Mouse (Mus musculus): ENCODE data around the gene Hyal3. TPM values are rescaled to one million over a fixed set of nuclear protein-coding genes. Genes with fewer than 3 reads are reported as not detected.
A peak's percentile ranks its signal among the peaks of the same experiment; 100 is the strongest.

Hyal3 gene
- polyA plus RNA-seq, 1 experiment from 2014 or later: 1.3 TPM

- 1% methylated on average over 33 of the region's 35 CpGs for WGBS
- TF ChIP-seq CTCF (IDR thresholded peaks at IDR 0.05; ENCODE audit: low read depth) (no peak), EP300 (optimal IDR thresholded peaks at IDR 0.05) (no peak)
- H3K4me1 ChIP-seq (replicated peaks; ENCODE audit: control insufficient read depth, insufficient read depth): peaks cover 16% of the 10 kb centered on the region
- peak overlapping the region; percentile 94 for H3K9ac ChIP-seq (ENCODE audit: low read length)
- no peak for ATAC-seq (ENCODE audit: low FRiP score, low TSS enrichment)
- H3K27me3 ChIP-seq (ENCODE audit: control insufficient read depth, insufficient read depth, low read length): no peaks in the 10 kb centered on the region
- no peak for DNase-seq (ENCODE audit: low spot score)
- peak overlapping the region; percentile 99 for H3K4me2 ChIP-seq (replicated peaks; ENCODE audit: low read depth)
- H3K27ac ChIP-seq (replicated peaks): peak overlapping the region; percentile 93
- no peaks in the 10 kb centered on the region for H3K9me3 ChIP-seq (ENCODE audit: control insufficient read depth, low read length)
- H3K4me3 ChIP-seq (ENCODE audit: low read depth, low read length): peak overlapping the region; percentile 83
- no peaks in the 10 kb centered on the region for H3K36me3 ChIP-seq (ENCODE audit: control insufficient read depth, insufficient read depth, low read length)
These were observed 54.0 kb downstream of the Hyal3 start for GRCm38 (mm10) chr9:107634406-107635278.

GRCm38 (mm10) chr9:107635279-107636028 lies 54.8 kb downstream of the Hyal3 start, which contains the start of gene Gnai2:
Gene Gnai2, minus strand, starts transcription at chr9:107635367.
- ATAC-seq (ENCODE audit: low FRiP score, low TSS enrichment) (peak; percentile 96), DNase-seq (ENCODE audit: low spot score) (peak; percentile 96)
- TF ChIP-seq CTCF (IDR thresholded peaks at IDR 0.05; ENCODE audit: low read depth): no peak; the same call in 1 of the 2 replicates
- H3K4me3 ChIP-seq (ENCODE audit: low read depth, low read length): peak within 1 kb of the TSS; percentile 83
- H3K9ac ChIP-seq (ENCODE audit: low read length): peak within 1 kb of the TSS; percentile 94
- no peaks in the 10 kb centered on the region for H3K36me3 ChIP-seq (ENCODE audit: control insufficient read depth, insufficient read depth, low read length)
- H3K4me1 ChIP-seq (replicated peaks; ENCODE audit: control insufficient read depth, insufficient read depth): peaks cover 10% of the 10 kb centered on the region
- no peaks in the 10 kb centered on the region for H3K9me3 ChIP-seq (ENCODE audit: control insufficient read depth, low read length)
- WGBS: 3% methylated on average over 34 of the region's 38 CpGs
- H3K27me3 ChIP-seq (ENCODE audit: control insufficient read depth, insufficient read depth, low read length): no peaks in the 10 kb centered on the region
- peak within 1 kb of the TSS; percentile 93 for H3K27ac ChIP-seq (replicated peaks)
- peak within 1 kb of the TSS; percentile 99 for H3K4me2 ChIP-seq (replicated peaks; ENCODE audit: low read depth)

Other genes with a start within 250 kb of the Hyal3 start
- gene Hemk1, start 242.5 kb upstream of the Hyal3 start, polyA plus RNA-seq (2015; fragmentation: Nextera tagmentation; extraction: Ambion mirVana): 5.3 and 6.7 TPM in 2 replicates
- gene 6430571L13Rik, start 240.2 kb upstream of the Hyal3 start, polyA plus RNA-seq (2015; fragmentation: Nextera tagmentation; extraction: Ambion mirVana): 0.63 and 0.73 TPM in 2 replicates
- 0.15 and 0.16 TPM in 2 replicates for gene Cacna2d2, start 181.2 kb upstream of the Hyal3 start, polyA plus RNA-seq (2015; fragmentation: Nextera tagmentation; extraction: Ambion mirVana)
- gene Tmem115, start 46.9 kb upstream of the Hyal3 start, polyA plus RNA-seq (2015; fragmentation: Nextera tagmentation; extraction: Ambion mirVana): 41.9 and 43.2 TPM in 2 replicates
- gene Cyb561d2, start 38.6 kb upstream of the Hyal3 start, polyA plus RNA-seq (2015; fragmentation: Nextera tagmentation; extraction: Ambion mirVana): 26.7 and 28.2 TPM in 2 replicates
- gene Nprl2, start 38.6 kb upstream of the Hyal3 start, polyA plus RNA-seq (2015; fragmentation: Nextera tagmentation; extraction: Ambion mirVana): 24.8 and 24.9 TPM in 2 replicates
- 0.94 and 0.97 TPM in 2 replicates for gene Zmynd10, start 33.5 kb upstream of the Hyal3 start, polyA plus RNA-seq (2015; fragmentation: Nextera tagmentation; extraction: Ambion mirVana)
- 44.2 and 46.5 TPM in 2 replicates for gene Rassf1, start 29.3 kb upstream of the Hyal3 start, polyA plus RNA-seq (2015; fragmentation: Nextera tagmentation; extraction: Ambion mirVana)
- gene Tusc2, start 17.6 kb upstream of the Hyal3 start, polyA plus RNA-seq (2015; fragmentation: Nextera tagmentation; extraction: Ambion mirVana): 44.9 and 48.7 TPM in 2 replicates
- 49.6 and 50.4 TPM in 2 replicates for gene Hyal2, start 12.9 kb upstream of the Hyal3 start, polyA plus RNA-seq (2015; fragmentation: Nextera tagmentation; extraction: Ambion mirVana)
- gene Hyal1, start 3.9 kb upstream of the Hyal3 start, polyA plus RNA-seq (2015; fragmentation: Nextera tagmentation; extraction: Ambion mirVana): 7.2 and 8.0 TPM in 2 replicates
- gene Naa80, start 1.9 kb upstream of the Hyal3 start, polyA plus RNA-seq (2015; fragmentation: Nextera tagmentation; extraction: Ambion mirVana): 13.3 and 14.7 TPM in 2 replicates
- 35.5 and 42.7 TPM in 2 replicates for gene Ifrd2, start 6.8 kb downstream of the Hyal3 start, polyA plus RNA-seq (2015; fragmentation: Nextera tagmentation; extraction: Ambion mirVana)
- 16.3 and 19.1 TPM in 2 replicates for gene Sema3b, start 28.4 kb downstream of the Hyal3 start, polyA plus RNA-seq (2015; fragmentation: Nextera tagmentation; extraction: Ambion mirVana)
- 189 and 195 TPM in 2 replicates for gene Gnai2, start 54.5 kb downstream of the Hyal3 start, polyA plus RNA-seq (2015; fragmentation: Nextera tagmentation; extraction: Ambion mirVana)
- 0.95 and 1.1 TPM in 2 replicates for gene Slc38a3, start 88.7 kb downstream of the Hyal3 start, polyA plus RNA-seq (2015; fragmentation: Nextera tagmentation; extraction: Ambion mirVana)
- gene Gnat1, start 98.9 kb downstream of the Hyal3 start, polyA plus RNA-seq (2015; fragmentation: Nextera tagmentation; extraction: Ambion mirVana): 2.1 and 2.9 TPM in 2 replicates
- gene Sema3f, start 129.7 kb downstream of the Hyal3 start, polyA plus RNA-seq (2015; fragmentation: Nextera tagmentation; extraction: Ambion mirVana): 11.7 and 15.1 TPM in 2 replicates
- gene Rbm5, start 190.2 kb downstream of the Hyal3 start, polyA plus RNA-seq (2015; fragmentation: Nextera tagmentation; extraction: Ambion mirVana): 60.2 and 67.3 TPM in 2 replicates

Data from stomach, postnatal 0 days (tissue).